Mouse (Mus musculus) gastrocnemius, postnatal 4 days (tissue): ENCODE data around the gene Arhgap42. TPM values are rescaled to one million over a fixed set of nuclear protein-coding genes. Genes with fewer than 3 reads are reported as not detected.
A peak's percentile ranks its signal among the peaks of the same experiment; 100 is the strongest.

ENCODE experiments used
- DNase-seq, 2 experiments: peaks; one replicate each; pipeline ENCODE4 v3.0.0; 2021 to 2022; ENCODE audit warnings: low spot score in 2 of 2, mixed read lengths in 2 of 2
- total RNA-seq, 2 experiments: library from RNA; stranded (reverse); gene quantifications; 2 replicates each; pipeline ENCODE4 v1.2.3; 2021

Gene Arhgap42
- total RNA-seq, 2 experiments from 2014 or later, result 11.8 to 18.3 TPM

DNA sequence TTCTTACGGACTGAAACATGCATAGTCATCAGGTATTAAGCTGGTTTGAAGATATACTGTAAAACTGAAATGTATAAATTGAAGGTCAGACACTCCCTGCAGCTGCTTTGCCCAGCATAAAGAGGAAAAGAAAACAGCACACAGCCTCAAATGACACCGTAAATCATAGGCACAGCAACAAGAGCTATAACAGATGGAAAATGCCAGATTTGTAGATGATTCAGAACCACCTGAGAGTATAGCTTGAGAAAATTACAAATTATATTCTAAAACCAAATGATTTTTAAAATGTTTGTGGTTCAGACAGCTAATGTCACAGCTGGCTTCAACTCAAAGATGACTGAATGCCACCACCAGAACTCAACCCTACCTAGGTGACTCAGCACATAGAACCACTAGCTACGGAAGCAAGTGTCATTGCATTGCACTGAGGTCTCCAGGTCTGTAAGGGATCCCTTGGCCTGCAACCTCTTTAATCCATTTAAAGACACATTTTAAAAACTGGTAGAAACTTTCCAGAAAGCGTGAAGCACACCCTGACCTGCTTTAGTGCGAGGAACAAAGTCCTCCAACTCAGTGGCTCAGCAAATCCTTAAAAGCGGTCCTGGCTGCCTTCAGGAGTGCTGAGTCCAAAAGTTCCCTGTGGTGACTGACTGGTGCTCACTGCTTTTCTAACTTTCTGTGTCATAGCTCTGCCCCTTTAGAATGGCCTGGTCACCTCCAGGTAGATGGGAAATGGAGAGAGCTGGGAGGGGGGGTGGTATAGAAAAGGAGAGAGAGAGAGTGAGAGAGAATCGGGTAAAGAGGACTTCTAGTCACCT, 94.4 kb downstream of the Arhgap42 start:
- DNase-seq, result no peak

DNA sequence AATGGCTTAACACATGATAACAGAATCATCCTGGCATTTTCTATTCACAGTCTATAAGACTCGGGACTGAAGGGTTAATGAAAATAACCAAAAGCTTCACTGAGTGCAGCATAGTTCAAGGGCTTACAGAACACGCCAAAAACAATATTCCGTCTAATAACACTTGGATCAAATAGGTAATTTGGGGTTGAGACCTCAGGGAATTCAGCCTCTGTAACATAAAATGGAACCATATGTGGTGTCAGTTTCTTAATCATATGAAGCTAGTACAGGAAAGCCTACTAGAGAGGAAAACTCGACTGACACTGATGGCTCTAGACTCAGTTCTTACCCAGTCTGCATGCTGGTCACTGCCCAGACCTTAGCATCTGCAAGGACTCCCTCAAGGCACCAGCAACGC, 95.8 kb downstream of the Arhgap42 start:
- DNase-seq, result no peak

DNA sequence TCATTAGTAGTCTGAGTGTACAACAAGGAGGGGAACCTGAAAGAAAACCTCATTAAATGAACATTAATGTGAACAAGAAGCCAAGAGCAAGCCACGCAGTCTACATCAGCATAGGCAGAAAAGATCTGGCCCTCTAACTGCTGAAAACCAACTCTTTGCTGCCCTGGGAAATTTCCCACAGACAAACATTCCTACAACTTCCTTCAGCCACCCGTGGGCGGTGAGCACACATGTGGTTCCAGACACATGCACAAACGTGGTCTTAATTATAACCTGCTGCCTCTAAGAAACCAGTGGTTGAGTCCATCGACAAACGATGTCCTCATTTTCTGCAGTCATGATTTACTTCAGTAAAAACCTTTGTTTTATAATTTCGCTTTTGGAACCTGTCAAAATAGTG, 96.3 kb downstream of the Arhgap42 start:
- no peak for DNase-seq

DNA sequence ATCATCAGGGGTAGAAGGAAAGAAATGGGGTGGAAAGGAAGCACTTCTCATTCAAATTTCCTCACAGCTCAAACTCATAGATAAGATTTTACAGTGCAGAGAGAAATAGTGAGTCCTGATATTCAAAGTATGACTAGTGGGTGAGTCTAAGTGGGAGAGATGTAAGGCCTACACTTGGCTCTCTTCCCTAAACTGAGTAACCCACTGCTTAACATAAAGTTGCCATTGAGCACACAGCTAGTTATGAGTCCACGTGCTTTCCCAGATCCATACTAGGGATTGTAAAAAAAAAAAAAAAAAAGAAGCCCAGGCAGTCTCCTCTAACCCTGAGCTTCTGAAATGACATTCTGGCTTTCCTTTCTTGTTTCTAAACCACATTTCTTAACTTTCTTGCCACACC, 96.8 kb downstream of the Arhgap42 start:
- DNase-seq, result no peak

DNA sequence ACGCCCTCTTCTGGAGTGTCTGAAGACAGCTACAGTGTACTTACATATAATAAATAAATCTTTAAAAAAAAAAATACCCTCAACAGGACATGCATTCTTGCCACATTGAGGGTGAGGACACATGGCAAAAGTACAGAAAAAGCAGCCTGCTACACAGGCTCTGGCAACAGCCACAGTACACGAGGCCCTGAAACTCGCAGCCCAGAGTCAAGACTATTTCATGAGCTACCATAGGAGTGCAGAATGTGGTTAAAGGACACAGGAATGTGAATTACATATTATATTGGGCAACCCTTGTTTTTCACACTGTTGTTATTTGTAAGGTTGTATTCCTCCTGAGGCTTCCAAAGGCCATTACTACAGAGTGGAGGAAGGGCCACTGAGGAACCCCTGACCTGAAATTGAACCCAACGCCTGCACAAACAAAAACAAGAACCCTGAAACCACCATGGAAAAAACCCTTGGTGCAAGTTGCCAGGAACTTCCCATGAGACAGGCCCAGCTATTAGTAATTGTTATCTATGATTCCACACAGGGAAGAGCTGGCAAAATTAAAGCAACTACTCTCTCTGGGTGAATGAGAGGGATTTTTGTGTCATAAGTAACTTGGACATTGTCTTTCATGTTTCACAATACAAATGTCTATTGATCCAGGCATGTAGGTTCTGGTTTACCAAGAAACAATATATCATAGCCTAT, 109.8 kb downstream of the Arhgap42 start:
- no peak for DNase-seq

DNA sequence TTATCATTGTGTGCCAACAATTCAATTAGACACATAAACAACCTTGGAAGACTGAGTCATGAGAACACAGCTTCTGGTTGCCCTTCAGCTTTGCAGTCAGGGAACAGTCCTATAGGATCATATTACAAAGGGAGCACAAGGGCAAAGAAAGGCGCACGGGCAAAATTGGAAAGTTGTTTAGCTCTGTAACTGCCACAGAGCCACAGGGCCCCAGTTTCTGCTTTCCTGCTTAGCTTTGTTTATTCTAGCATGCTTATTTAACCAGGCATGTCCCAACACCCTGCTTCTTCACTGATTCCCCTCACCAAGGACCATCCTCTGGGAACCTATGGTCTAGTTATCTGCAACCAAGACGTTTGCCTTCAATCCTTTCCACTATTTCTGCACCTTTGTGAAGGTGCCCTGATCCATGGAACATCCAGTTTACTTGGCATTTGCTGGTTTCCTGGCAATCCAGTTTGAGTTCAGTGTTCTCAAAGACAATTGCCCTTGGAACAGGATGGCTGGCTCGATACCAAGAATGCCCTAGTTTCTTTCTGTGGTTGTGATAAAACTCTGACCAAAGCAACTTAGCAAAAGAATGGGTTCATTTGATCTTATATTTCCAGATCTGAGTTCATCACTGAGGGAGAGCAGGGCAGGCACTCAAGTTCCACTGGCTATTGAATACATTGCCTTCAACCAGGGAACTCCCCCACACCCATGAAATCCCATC, 111.7 kb downstream of the Arhgap42 start:
- no peak for DNase-seq

DNA sequence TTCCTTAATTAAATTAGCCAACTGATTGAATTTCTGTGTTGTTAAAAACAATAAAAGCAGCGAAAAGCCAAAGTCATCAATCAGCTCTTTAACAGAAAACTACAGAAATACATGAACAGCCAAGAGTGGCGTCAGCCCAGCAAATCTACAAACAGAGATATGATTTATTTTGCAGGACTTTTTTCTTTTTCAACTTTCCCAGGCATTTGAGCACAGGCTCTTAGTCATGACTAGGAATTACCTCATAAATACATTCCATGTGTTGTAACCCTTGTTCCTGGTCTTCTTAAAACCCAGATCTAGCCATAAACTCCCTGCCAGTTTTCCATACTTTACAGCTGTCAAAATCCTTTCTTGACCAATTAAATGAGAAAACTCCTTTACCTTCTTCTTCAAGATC, 114.7 kb downstream of the Arhgap42 start:
- DNase-seq, result no peak

DNA sequence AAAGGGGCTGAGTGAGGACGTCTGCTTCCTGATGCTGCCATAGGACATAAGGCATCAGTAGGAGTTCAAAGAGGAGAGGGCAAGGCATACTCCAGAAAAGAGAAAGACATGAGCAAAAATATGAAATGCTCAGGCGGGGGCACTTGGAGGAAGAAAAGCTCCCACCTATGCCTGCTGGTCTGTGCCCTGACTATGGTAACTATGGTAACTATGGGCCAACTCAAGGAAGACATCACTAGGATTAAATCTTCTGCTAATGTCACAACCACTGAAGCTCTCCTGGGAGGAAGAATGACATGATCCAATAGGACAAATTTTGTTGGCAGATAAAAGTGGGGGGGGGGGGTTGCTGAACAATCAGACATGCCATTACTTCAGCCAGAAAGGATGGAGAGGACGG, 124.6 kb downstream of the Arhgap42 start:
- no peak for DNase-seq

DNA sequence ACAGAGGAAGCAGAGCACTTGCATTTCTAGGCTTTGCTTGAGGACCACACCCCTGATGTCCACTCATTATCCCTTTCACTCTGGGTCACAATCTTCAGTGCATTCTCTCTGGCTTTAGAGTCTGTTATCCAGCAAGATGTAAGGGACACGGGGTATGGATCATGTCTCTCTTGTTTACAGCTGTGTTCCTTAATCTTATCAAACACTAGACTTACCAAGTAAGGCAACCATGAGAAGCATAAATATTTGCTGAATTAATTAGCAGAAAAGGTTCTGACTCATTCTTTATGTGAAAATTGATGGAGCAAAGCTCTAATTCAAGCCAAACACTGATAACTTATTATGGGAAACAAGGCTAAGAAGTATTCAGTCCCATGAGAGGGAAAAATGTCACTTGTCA, 125.1 kb downstream of the Arhgap42 start:
- DNase-seq, result no peak

DNA sequence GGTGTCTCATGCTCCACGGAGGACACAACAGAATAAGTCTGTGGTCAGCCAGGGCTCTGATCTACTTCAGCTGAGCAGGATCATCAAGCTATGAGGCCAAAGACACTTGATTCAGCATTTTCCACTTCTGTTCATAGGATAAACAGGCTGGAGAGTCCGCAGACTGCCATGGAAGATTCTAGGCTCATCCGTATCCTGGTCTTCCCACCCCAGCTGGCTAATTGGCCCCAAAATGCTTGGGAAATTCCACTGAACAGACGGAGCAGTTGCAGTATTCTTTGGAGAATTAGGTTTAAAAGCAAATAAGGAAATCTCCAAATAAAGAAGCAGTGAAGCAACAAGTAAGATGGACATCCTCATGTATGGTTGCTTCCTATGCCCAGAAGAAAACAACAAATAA, 126.0 kb downstream of the Arhgap42 start:
- peak in 1 of 2 experiments; percentile 23 for DNase-seq

DNA sequence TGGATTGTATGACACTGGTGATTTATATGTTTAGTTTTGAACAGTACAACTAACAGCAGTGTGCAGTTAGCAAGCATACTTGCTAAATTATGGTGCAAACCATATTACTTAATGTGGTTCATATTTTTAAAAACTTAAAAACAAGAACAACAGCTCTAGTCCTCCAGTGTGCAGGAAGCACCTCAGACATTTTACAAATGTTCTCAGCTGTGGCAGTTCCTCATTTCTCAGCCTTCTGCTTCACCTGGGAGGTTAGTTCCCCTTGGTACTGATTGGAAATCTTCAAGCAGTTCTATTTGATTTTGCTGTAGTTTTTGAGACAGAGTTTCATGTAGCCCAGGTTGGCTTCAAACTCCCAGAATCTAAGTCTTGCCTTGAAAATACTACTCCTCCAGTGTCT, 131.2 kb downstream of the Arhgap42 start:
- DNase-seq, result no peak

DNA sequence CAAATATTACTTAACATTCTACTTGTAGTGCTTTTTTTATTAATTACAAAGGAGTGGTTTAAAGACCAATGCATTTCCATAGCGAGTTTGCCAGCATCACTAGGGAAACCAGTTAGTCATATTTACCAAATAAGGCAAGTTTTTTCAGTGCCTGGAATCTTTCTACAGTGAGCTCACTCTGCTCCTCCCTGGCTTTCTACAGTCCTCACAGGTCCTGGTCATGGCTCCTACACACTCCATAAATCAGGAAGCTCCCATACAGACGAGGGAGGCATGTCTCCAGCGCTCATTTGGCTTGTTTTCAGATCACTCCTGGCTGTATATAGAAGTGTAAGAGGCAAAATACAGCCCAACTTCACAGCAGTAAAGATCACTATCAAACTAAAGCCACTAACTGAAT, 134.1 kb downstream of the Arhgap42 start:
- DNase-seq, result no peak

DNA sequence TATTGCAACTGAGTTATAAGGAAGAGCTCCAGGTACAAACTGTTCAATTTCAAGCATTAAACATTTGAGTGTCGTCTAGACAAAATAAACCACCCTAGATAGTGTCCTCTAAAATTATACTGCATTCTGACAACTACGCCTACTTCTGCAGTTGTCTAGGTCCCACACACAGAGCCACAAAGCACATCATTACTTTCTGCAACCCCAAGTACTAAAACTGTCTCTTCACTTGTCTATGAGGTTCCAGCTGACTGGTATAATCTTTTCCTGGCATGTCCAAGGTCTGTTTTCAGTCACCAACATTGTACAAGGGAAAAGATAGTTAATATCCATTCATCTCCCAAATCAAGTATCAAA, 136.8 kb downstream of the Arhgap42 start:
- no peak for DNase-seq

DNA sequence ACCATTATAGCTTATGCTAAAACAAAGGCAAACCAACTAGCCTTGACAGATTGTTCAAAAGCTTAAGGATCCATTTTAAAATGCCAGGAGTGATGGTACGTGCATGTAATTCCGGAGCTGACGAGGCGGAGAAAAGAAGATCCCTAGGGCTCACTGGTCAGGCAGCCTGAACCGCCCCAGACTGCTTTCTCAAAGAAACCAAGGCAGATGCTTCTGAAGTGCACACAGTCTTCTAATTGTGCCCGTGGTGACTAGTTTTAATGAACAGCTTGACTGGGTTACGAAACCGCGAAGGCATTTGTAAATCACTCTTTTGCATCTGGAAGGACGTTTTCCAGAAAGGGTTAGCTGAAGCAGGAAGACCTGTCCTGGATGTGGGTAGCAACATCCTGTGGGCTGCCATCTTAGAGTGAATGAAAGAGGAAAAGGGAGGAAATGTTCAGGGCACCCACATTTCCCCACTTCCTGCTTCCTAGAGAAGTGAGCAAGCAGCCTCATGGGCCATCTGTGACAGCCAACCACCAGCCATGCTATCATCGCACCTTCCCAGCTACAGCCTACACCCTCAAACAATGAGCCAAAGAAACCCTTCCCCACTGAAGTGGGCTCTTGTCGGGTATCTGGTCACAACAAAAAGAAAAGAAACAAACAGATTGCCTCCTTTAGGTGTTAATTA, 137.3 kb downstream of the Arhgap42 start:
- DNase-seq, result no peak

DNA sequence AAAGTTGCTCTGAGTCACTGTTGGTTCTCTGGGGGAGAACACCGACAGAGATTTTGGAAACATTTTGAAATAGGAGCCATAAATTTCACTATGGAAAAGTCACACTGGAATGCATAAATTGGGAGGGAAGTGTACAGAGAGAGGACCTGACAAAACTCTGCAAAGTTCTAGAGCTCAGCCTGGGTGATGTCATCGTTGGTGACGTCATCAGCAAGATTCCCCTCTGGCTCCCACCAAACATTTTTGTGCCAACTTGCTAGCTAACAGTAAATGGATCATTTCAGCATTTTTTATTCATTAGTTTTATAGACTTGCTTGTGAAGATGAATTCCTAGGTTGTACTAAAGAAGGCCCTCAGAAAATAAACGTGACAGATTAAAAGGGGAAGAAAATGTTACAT, 137.8 kb downstream of the Arhgap42 start:
- peak in 1 of 2 experiments; percentile 29 for DNase-seq

DNA sequence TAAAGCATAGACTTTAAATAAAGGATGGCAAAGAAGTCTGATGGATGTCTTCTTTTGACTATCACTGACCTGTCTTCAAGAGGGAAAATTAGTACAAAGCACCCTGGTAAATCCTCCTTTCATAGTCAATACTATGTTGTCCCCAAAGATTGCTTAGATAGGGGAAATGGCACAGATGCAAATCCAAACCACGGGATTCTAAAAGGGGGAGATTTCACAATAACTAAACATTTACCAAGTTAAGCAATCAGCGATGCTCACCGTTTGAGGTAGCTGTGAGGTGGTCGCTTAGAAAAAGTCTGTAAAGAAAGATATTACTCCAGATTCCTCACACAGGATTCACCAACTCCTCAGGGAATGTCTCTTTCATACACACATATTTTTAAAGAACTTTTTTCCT, 141.1 kb downstream of the Arhgap42 start:
- DNase-seq, result no peak

DNA sequence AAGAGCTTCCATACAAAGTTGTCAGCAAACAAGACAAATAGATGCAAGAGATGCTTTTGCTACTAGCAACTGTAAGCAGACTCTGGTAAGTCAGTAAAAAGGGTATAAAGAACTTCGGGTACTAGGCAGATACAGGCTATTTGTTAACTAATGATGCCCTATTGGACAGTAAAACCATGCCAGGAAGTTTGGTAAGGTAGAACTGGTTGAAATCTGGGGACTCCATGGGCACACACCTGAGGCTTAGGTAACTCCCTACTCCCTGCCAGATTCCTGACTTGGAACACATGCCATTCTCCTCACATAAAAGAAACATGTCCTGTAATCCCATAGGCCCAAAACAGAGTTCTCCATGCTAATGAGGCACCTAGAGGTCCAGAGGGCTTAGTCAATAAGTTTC, 142.1 kb downstream of the Arhgap42 start:
- no peak for DNase-seq

DNA sequence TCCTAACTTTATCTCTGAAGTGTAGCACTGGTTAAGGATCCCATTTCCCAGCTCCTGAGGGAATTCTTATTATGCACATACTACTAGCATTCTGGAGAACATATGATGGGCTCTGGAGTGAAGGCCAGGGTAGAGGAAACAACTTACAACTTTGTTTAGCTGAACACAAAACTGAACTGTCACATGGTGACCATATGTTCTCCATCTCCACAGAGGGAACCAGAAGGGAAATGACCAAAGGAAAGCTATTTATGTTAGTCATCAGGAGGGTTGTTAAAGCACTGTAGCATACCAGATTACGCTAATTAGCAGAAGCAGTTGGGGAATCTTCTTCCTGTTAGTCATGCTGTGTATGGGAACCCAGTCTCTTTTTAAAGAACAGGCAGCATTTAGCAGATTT, 145.8 kb downstream of the Arhgap42 start:
- DNase-seq, result no peak

DNA sequence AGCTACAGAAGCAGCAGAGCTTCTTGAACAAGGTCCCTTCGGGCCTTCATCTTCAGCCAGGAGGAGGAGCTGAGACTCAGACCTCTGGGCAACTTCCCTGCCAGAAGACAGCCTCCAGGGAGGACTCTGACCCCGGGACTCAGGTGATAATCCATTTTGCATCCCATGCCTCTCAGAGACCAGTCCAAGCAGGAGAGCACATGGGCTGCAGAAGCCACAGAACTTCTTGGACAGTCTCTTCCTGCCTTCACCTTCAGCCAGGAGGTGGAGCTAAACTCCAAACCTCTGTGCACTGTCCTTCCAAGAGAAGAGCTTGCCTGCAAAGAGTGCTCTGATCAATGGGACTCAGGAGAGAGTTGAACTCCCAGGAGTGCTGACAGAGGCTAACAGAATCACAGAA, 155.5 kb downstream of the Arhgap42 start:
- DNase-seq, result peak in 1 of 2 experiments; percentile 13

DNA sequence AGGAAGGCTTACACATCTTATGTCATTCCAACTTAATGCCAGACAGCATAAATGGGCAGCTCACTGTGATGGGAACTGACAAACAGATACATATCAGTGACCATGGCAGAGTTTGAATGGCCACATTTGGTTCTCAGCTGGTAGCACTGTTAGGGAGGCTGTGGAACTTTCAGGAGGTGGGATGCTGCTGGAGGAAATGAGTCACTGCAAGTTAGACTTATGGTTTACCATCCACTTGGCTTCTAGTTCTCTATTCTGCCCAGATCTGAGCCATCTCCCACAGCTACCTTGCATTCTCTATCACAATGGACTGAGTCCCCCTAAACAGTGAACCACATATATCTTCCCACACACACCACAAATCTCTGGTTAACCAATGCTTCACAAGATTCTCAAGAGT, 186.0 kb downstream of the Arhgap42 start:
- no peak for DNase-seq

DNA sequence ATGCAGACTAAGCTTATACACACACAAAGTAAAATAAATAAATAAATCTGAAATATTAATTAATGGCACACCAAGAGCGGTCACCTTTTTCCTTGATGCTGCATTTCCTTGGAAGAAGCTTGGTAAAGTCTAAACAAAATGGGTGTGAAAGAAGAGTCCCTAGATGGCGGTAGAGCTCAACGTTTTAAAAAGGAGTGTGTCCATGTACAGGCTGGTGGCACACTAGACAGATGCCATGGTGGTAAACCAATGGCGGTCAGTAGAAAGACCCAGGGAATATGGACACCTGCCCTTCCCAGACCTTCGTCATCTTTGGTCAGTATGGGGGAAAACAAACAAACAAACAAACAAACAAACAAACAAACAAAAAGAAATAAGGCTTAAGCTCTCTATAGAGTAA, 187.7 kb downstream of the Arhgap42 start:
- no peak for DNase-seq

DNA sequence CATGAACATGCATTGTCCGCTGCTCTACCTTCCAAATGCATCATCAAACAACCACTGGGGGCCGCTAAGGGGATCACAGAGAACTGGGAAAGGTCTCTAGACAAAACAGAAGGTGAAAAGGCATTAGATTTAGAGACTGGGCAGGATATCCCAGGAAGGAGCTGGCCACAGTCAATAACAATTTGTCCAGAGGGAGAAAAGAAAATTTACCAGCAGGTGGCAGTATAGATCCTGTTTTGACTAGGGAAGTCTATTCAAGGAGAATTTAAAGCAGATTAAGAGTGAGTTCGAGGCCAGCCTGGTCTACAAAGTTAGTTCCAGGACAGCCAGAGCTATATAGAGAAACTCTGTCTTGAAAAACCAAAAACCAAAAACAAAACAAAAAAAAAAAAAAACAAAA, 189.7 kb downstream of the Arhgap42 start:
- DNase-seq, result no peak
